Mouse (Mus musculus): ENCODE measurements at regions not wholly inside any gene's neighbourhood (a gene's known extent, or its start where the extent isn't known, plus 50 kb on each side); places are given as distances from the start of the nearest gene placed in this dataset.

DNA sequence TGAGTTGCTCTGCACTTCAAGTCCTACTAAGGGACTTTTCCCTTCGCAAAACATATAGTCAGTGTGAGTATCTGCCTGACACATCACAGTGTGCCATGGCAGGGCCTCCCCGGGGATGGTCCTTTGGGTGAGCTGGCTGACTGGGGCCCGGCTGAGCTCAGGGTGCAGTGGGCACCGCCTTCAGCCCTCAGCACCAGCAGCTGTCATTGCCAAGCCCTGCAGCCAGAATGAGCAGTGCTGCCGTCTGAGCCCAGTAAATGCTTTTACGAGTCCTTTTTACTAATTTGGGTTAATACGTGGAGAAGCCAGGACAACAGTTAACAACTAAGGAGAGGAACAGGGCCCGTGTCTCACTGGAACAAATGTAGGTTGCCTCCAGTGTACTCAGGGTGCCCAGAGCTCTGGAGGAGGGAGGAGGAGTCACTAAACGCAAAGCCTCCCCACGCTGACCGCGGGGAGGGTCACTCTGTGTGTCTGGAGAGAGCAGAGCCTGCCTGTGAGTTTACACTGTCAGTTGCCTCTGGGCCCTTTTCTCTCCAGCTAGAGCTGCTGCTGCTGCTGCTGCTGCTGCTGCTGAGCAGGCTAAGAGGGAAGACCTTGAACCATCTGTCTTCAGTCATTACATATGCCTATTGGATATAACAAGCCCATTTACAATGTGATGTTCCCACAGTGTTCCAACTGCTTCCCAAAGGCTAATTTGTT is 60.1 kb upstream of the Vps8 start:
- no peak for TF ChIP-seq CTCF (IDR thresholded peaks at IDR 0.05; ENCODE audit: low read depth, low read length)
- no peak for TF ChIP-seq POLR2A (IDR thresholded peaks at IDR 0.05; ENCODE audit: extremely low read depth, insufficient read depth, low read length)
